Mouse (Mus musculus) stomach, postnatal 0 days (tissue): ENCODE measurements at regions not wholly inside any gene's neighbourhood (a gene's known extent, or its start where the extent isn't known, plus 50 kb on each side); places are given as distances from the start of the nearest gene placed in this dataset.

Experiments
- ATAC-seq: fragments of 200-750 bp; cut with Nextera tagmentation; 2 replicates; pipeline ENCODE4 v1.8.0; 2017; ENCODE audit not compliant: low FRiP score, low TSS enrichment
- DNase-seq: peaks from one replicate; pipeline ENCODE4 v3.0.0-alpha.2; 2016; ENCODE audit warnings: low spot score
- H3K27ac ChIP-seq: fragments of 300-500 bp; sonication (generic); replicated peaks from 2 replicates; pipeline ENCODE4 v1.5.1; 2014; ENCODE audit warnings: mild to moderate bottlenecking, control low read depth
- H3K27me3 ChIP-seq: fragments of 300-500 bp; sonication (generic); 2 replicates; pipeline ENCODE4 v1.6.1; 2014; ENCODE audit warnings: low read length; ENCODE audit not compliant: control insufficient read depth, insufficient read depth
- H3K36me3 ChIP-seq: fragments of 300-500 bp; sonication (generic); 2 replicates; pipeline ENCODE4 v1.6.1; 2014; ENCODE audit warnings: low read length, mixed read lengths; ENCODE audit not compliant: control insufficient read depth, insufficient read depth
- H3K4me1 ChIP-seq: fragments of 300-500 bp; sonication (generic); replicated peaks from 2 replicates; pipeline ENCODE4 v1.6.1; 2014; ENCODE audit warnings: antibody characterized with exemption; ENCODE audit not compliant: control insufficient read depth, insufficient read depth
- H3K4me2 ChIP-seq: fragments of 300-500 bp; sonication (generic); replicated peaks from 2 replicates; pipeline ENCODE4 v1.6.1; 2014; ENCODE audit warnings: low read depth, mild to moderate bottlenecking, control low read depth, moderate library complexity
- H3K4me3 ChIP-seq: fragments of 300-500 bp; sonication (generic); 2 replicates; pipeline ENCODE4 v1.5.1; 2014; ENCODE audit warnings: low read depth, low read length, control low read depth
- H3K9ac ChIP-seq: fragments of 300-500 bp; sonication (generic); 2 replicates; pipeline ENCODE4 v1.6.1; 2014; ENCODE audit warnings: mild to moderate bottlenecking, low read length, control low read depth, mixed read lengths
- H3K9me3 ChIP-seq: fragments of 300-500 bp; sonication (generic); 2 replicates; pipeline ENCODE4 v1.6.1; 2016; ENCODE audit warnings: low read length; ENCODE audit not compliant: control insufficient read depth
- CTCF ChIP-seq: IDR thresholded peaks from 2 replicates; pipeline ENCODE4 v1.5.1; 2016; ENCODE audit warnings: antibody characterized with exemption, low read depth, mild to moderate bottlenecking, moderate library complexity
- EP300 ChIP-seq: optimal IDR thresholded peaks from 2 replicates; pipeline ENCODE3; 2016; ENCODE audit warnings: antibody characterized with exemption
- WGBS: fragments of 180-500 bp; shearing (Covaris S2); extraction: QIAGEN DNeasy Blood & Tissue Kit; methylation state at CpG from one replicate; pipeline ENCODE4 v1.1.7; 2014; 5-methylcytosine and 5-hydroxymethylcytosine counted together

GRCm38 (mm10) chr6:7215880-7216279 lies 260.1 kb downstream of the Sdhaf3 start:
- Histone ChIP-seq H3K27ac (no peak overlapping the region), H3K9ac (no peak overlapping the region), H3K36me3 (no peaks in the 10 kb centered on the region), H3K4me2 (no peak overlapping the region), H3K4me3 (no peak overlapping the region), H3K9me3 (no peaks in the 10 kb centered on the region), H3K27me3 (no peaks in the 10 kb centered on the region), H3K4me1 (no peaks in the 10 kb centered on the region)
- ATAC-seq (no peak; the same call in 1 of the 2 replicates), DNase-seq (peak; percentile 37)
- TF ChIP-seq EP300: no peak
- TF ChIP-seq CTCF: no peak
- 25% methylated on average over 4 of the region's 4 CpGs for whole genome bisulfite sequencing

- H3K9me3 ChIP-seq: no peaks in the 10 kb centered on the region
- no peak overlapping the region for H3K4me2 ChIP-seq
- ATAC-seq (no peak), DNase-seq (no peak)
- no peaks in the 10 kb centered on the region for H3K27me3 ChIP-seq
- H3K36me3 ChIP-seq: no peaks in the 10 kb centered on the region
- no peak for TF ChIP-seq EP300
- no peaks in the 10 kb centered on the region for H3K4me1 ChIP-seq
- H3K4me3 ChIP-seq: no peak overlapping the region
- H3K27ac ChIP-seq: no peak overlapping the region
- no peak overlapping the region for H3K9ac ChIP-seq
- 50% methylated on average over 7 of the region's 7 CpGs for WGBS
These were observed 296.5 kb downstream of the Sdhaf3 start for GRCm38 (mm10) chr6:7252286-7252685.

- no peak overlapping the region for H3K4me3 ChIP-seq
- no peak overlapping the region for H3K4me2 ChIP-seq
- ATAC-seq (no peak), DNase-seq (peak; percentile 16)
- H3K27ac ChIP-seq: no peak overlapping the region
- H3K9ac ChIP-seq: no peak overlapping the region
- WGBS: 38% methylated on average over 4 of the region's 4 CpGs
- no peaks in the 10 kb centered on the region for H3K9me3 ChIP-seq
- H3K27me3 ChIP-seq: no peaks in the 10 kb centered on the region
- TF ChIP-seq CTCF: no peak
- TF ChIP-seq EP300: no peak
- no peaks in the 10 kb centered on the region for H3K36me3 ChIP-seq
- H3K4me1 ChIP-seq: no peaks in the 10 kb centered on the region
These were observed 277.2 kb upstream of the Tac1 start for GRCm38 (mm10) chr6:7277431-7277830.

DNA sequence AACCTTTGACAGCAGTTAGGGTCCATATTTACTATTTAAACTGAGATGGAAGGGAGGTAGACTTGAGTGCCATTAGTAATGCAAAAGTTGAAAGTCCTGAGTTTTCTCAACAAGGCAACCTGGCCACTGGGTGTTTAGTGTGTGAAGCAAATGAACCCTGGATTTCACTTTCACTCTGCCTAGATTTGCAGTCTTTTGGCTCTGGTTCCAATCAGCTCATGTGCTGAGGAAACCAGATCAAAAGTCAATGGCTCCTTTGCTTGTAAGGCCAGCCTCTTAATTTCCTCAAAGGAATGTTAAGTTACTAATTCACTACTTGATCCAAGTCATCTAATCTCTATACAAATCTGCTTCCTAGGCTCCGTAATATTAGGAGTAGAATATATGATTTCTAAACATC lies 247.7 kb upstream of the Tac1 start:
- H3K27ac ChIP-seq: no peak overlapping the region
- H3K27me3 ChIP-seq: no peaks in the 10 kb centered on the region
- ATAC-seq: no peak
- no peak overlapping the region for H3K9ac ChIP-seq
- no peak for DNase-seq
- TF ChIP-seq EP300 (no peak), CTCF (no peak)
- H3K36me3 ChIP-seq: no peaks in the 10 kb centered on the region
- WGBS: 65% methylated on average over 1 of the region's 1 CpGs
- no peaks in the 10 kb centered on the region for H3K4me1 ChIP-seq
- no peak overlapping the region for H3K4me2 ChIP-seq
- H3K4me3 ChIP-seq: no peak overlapping the region
- no peaks in the 10 kb centered on the region for H3K9me3 ChIP-seq

DNA sequence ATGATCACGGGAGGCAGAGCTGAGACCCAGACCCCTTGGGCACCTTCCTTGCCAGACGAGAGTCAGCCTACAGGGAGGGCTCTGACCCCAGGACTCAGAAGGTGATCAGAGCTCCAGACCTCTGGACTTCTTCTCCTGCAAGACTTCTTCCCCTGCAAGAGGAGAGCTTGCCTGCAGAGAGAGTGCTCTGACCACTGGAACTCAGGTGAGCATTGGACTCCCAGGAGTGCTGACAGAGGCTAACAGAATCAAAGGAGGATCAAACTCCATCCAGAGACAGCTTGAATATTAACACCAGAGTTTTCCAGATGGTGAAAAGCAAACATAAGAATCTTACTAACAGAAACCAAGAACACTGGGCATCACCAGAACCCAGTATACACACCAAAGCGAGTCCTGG lies 241.2 kb upstream of the Tac1 start:
- Histone ChIP-seq H3K4me3 (no peak overlapping the region), H3K4me1 (no peaks in the 10 kb centered on the region), H3K36me3 (no peaks in the 10 kb centered on the region), H3K27ac (no peak overlapping the region), H3K27me3 (no peaks in the 10 kb centered on the region), H3K4me2 (no peak overlapping the region), H3K9me3 (no peaks in the 10 kb centered on the region), H3K9ac (no peak overlapping the region)
- TF ChIP-seq CTCF (no peak), EP300 (no peak)
- no peak for ATAC-seq
- WGBS: 82% methylated on average over 3 of the region's 3 CpGs
- DNase-seq: no peak

DNA sequence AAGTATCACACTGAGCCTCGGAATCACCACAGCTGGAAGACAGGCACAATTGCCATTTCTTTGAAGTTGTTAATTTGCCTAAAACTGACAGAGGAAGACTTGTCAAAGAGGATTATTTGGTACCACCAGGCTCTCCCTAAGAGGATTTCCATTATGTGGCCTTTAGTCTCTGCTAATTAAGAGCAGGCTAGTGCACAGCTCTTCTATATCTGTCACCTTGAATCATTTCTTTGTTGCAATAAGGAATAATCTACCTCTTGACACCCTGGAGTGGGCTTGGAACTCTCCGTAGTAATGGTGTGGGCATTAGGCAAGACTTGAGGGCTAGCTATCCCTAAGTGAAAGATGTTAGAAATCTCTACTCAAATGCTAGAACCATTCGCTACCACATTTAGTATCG lies 227.7 kb upstream of the Tac1 start:
- H3K27ac ChIP-seq: no peak overlapping the region
- no peaks in the 10 kb centered on the region for H3K4me1 ChIP-seq
- 67% methylated on average over 4 of the region's 4 CpGs for WGBS
- ATAC-seq (no peak), DNase-seq (no peak)
- H3K9me3 ChIP-seq: no peaks in the 10 kb centered on the region
- no peaks in the 10 kb centered on the region for H3K36me3 ChIP-seq
- no peak overlapping the region for H3K4me2 ChIP-seq
- H3K27me3 ChIP-seq: no peaks in the 10 kb centered on the region
- H3K9ac ChIP-seq: no peak overlapping the region
- H3K4me3 ChIP-seq: no peak overlapping the region
- no peak for TF ChIP-seq EP300
- no peak for TF ChIP-seq CTCF
